Mouse (Mus musculus): ENCODE measurements around the gene Lpgat1. TPM values are rescaled to one million over a fixed set of nuclear protein-coding genes. Genes with fewer than 3 reads are reported as not detected.

Lpgat1 gene
- polyA plus RNA-seq (2012; rRNA removed) = 17.6 and 20.8 TPM in 2 replicates

DNA sequence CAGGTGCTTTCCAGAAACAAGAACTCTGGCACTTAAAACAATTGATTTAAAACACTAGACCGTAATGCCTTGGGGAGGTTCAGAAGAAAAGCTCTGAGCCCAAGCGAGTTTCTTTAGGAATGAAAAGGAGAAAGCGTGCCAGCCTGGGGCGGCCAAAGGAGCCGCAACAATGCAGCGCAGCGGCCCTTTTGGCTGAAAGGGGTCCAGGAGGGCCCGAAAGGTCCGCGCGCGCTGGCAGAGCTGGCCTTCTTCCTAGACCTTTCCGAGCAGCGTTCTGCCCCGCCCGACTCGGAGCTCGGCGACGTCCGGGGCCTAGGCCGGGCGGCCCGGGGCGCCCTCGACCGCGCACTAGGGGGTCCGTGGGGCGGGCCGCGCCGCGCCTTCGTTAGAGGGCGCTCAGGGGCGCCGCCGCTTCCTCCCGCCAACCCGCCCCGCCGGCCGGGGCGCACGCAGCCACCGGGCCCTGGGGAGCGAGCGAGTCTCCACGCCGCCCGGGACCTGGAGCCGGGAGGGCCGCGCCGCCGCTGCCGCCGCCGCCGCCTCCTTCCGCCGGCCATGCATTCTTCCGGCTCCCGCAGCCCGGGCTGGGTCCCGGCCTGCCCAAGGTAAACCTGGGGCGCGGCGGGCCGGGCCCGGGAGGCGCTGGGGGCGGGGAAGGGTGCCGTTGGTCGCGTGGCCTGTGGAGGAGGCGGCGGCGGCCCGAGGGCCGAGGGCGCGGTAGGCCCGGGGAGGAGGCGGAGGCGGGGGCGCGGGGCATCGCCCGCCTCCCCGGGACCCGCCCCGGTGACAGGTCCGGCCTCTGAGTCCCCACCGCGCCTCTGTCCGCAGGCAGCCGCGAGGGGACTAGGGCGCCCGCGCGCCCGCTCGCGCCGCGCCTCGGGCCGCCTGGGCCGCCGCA lies at the start of gene Lpgat1:
TSS of gene Lpgat1 (plus strand) at position 234 of the 898 bp plus-strand sequence.
- WGBS = under 1% methylated on average over 74 of the region's 113 CpGs
- peak within 1 kb of the TSS; percentile 90 for H3K4me3 ChIP-seq (ENCODE audit: insufficient read depth, low read depth, low read length)
- H3K27me3 ChIP-seq (replicated peaks; ENCODE audit: control insufficient read depth, insufficient read depth, low read length) = no peaks in the 10 kb centered on the region
- DNase-seq = peak; percentile 93
- TF ChIP-seq POLR2A (IDR thresholded peaks at IDR 0.05; ENCODE audit: low read depth, low read length) (no peak), CTCF (conservative IDR thresholded peaks at IDR 0.05; ENCODE audit: insufficient read depth, insufficient read length, low read depth, low read length) (no peak)
- no peaks in the 10 kb centered on the region; the same call in 1 of the 2 replicates for H3K36me3 ChIP-seq (ENCODE audit: control insufficient read depth, insufficient read depth, low read length)
- peaks cover 9% of the 10 kb centered on the region; the same call in 1 of the 2 replicates for H3K4me1 ChIP-seq (ENCODE audit: control insufficient read depth, insufficient read depth, low read length)
- H3K27ac ChIP-seq (ENCODE audit: insufficient read depth, low read depth, low read length) = peak within 1 kb of the TSS; percentile 97

DNA sequence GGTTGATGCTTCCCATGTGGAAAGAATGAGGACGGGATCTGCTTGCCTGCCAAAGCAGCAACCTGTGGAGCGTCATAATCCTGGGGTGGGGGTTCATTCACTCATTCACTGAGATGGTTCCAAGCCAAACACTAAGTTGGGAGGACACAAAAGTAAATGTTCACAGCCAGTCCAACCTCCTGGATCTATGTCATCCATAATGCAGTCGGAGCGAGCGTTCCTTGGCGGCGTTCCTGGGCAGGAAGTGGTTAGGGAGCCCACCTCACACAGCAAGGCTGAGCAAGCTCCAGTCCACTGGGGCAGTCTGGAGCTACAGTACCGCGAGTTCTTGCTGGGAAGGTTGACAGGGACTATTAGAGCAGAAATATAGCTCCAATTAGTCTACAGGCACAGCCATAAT lies 49.6 kb upstream of the Lpgat1 start:
- 58% methylated on average over 9 of the region's 9 CpGs for WGBS
- H3K4me1 ChIP-seq (ENCODE audit: control insufficient read depth, insufficient read depth, low read length) = peaks cover 3% of the 10 kb centered on the region; the same call in 1 of the 2 replicates
- DNase-seq = no peak
- TF ChIP-seq CTCF (conservative IDR thresholded peaks at IDR 0.05; ENCODE audit: insufficient read depth, insufficient read length, low read depth, low read length) (no peak), POLR2A (IDR thresholded peaks at IDR 0.05; ENCODE audit: low read depth, low read length) (no peak)
- H3K4me3 ChIP-seq (ENCODE audit: insufficient read depth, low read depth, low read length) = no peak overlapping the region
- no peaks in the 10 kb centered on the region for H3K27me3 ChIP-seq (replicated peaks; ENCODE audit: control insufficient read depth, insufficient read depth, low read length)
- H3K27ac ChIP-seq (ENCODE audit: insufficient read depth, low read depth, low read length) = no peak overlapping the region
- no peaks in the 10 kb centered on the region for H3K36me3 ChIP-seq (ENCODE audit: control insufficient read depth, insufficient read depth, low read length)

DNA sequence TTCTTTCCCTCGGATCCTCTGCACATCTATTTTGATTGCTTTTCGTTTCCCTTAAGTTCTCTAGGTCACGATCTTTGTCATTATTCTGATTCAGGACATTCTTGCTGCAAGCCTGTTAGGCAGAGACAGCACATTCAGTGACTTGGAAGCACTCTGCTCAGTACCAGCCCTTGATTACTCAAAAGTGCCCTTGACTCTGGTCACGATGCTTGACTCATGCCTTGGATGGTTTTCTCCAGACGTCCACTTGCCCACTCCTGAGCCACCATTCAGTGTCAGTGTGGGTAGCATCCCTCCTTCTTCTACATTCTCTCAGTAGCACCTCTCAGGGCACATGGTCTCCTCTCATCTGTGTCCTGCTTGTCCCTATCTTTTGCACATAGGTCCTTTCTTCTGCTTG lies 43.6 kb upstream of the Lpgat1 start:
- H3K4me1 ChIP-seq (ENCODE audit: control insufficient read depth, insufficient read depth, low read length) = no peaks in the 10 kb centered on the region
- no peak overlapping the region for H3K4me3 ChIP-seq (ENCODE audit: insufficient read depth, low read depth, low read length)
- H3K27ac ChIP-seq (ENCODE audit: insufficient read depth, low read depth, low read length) = no peak overlapping the region
- DNase-seq = no peak
- 79% methylated on average over 5 of the region's 5 CpGs for WGBS
- no peaks in the 10 kb centered on the region for H3K36me3 ChIP-seq (ENCODE audit: control insufficient read depth, insufficient read depth, low read length)
- H3K27me3 ChIP-seq (replicated peaks; ENCODE audit: control insufficient read depth, insufficient read depth, low read length) = no peaks in the 10 kb centered on the region
- TF ChIP-seq POLR2A (IDR thresholded peaks at IDR 0.05; ENCODE audit: low read depth, low read length) (no peak), CTCF (conservative IDR thresholded peaks at IDR 0.05; ENCODE audit: insufficient read depth, insufficient read length, low read depth, low read length) (no peak)

DNA sequence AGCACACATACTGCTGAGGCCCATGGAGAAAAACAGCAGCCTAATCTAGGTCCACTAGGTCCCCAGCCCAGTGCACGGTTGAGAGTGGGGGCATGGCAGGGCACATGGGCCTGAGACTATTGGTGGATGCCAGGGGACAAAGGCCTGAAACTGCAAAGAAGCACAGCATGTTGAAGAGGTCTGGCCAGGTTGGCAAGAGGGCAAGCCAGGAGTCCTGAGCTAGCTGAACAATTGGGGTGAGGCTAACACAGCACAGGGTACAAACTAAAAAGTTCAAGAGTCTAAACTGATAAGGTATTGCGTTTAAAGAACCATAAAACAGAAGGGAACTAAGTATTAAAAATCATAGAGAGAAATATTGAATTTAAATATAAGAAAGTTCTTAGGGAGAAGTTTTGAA lies 36.0 kb upstream of the Lpgat1 start:
- no peak overlapping the region for H3K27ac ChIP-seq (ENCODE audit: insufficient read depth, low read depth, low read length)
- WGBS = 62% methylated on average over 2 of the region's 2 CpGs
- H3K4me3 ChIP-seq (ENCODE audit: insufficient read depth, low read depth, low read length) = no peak overlapping the region
- no peak for DNase-seq
- TF ChIP-seq POLR2A (IDR thresholded peaks at IDR 0.05; ENCODE audit: low read depth, low read length) = no peak
- no peak for TF ChIP-seq CTCF (conservative IDR thresholded peaks at IDR 0.05; ENCODE audit: insufficient read depth, insufficient read length, low read depth, low read length)
- H3K36me3 ChIP-seq (ENCODE audit: control insufficient read depth, insufficient read depth, low read length) = no peaks in the 10 kb centered on the region
- no peaks in the 10 kb centered on the region for H3K4me1 ChIP-seq (ENCODE audit: control insufficient read depth, insufficient read depth, low read length)
- no peaks in the 10 kb centered on the region for H3K27me3 ChIP-seq (replicated peaks; ENCODE audit: control insufficient read depth, insufficient read depth, low read length)

DNA sequence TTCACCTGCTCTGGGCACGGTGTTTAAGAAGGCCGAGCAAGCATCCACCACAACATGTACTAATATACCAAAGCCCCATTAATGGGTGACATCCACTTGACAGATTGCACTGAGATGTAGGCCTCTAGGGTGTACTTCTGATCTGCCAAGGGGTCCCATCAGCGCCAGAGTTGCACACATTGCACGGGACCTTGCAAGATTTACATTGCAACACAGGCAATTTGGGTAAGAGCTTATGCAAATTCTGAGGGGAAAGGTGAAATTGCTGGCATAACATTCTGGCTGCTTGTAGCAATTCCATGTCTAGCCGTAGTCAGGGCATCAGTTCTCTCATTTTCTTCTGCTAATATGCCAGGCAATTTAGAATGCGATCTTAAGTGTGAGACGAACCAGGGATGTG lies 30.1 kb upstream of the Lpgat1 start:
- WGBS = 72% methylated on average over 7 of the region's 7 CpGs
- peak; percentile 7 for DNase-seq

DNA sequence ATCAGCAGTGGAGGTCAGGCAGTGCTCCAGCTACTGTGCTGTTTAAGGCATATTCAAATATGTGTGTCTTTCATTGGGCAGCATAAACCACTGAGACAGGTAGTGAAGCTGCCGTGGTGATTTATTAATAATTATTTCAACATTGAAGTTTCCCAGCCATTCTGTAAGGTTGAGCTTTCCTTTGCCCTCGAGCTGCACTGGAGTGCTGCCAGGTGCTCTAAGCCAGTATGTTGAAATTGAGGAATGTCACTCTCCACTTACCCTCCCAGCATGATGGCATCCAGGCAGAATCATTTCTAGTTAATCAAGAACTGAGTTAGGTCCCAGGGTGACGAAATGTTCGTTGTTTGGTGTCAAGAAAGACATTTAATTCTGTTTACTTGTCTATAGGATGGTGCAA lies 24.4 kb upstream of the Lpgat1 start:
- Histone ChIP-seq H3K4me3 (ENCODE audit: insufficient read depth, low read depth, low read length) (no peak overlapping the region), H3K36me3 (ENCODE audit: control insufficient read depth, insufficient read depth, low read length) (no peaks in the 10 kb centered on the region), H3K4me1 (ENCODE audit: control insufficient read depth, insufficient read depth, low read length) (peaks cover 4% of the 10 kb centered on the region; the same call in 1 of the 2 replicates), H3K27ac (ENCODE audit: insufficient read depth, low read depth, low read length) (no peak overlapping the region), H3K27me3 (replicated peaks; ENCODE audit: control insufficient read depth, insufficient read depth, low read length) (no peaks in the 10 kb centered on the region; the same call in 1 of the 2 replicates)
- TF ChIP-seq POLR2A (IDR thresholded peaks at IDR 0.05; ENCODE audit: low read depth, low read length) (no peak), CTCF (conservative IDR thresholded peaks at IDR 0.05; ENCODE audit: insufficient read depth, insufficient read length, low read depth, low read length) (no peak)
- 17% methylated on average over 4 of the region's 4 CpGs for WGBS
- DNase-seq = peak; percentile 83

More for the DNA sequence above, 30.1 kb upstream of the Lpgat1 start:
- TF ChIP-seq CTCF (conservative IDR thresholded peaks at IDR 0.05; ENCODE audit: insufficient read depth, insufficient read length, low read depth, low read length) = no peak
- TF ChIP-seq POLR2A (IDR thresholded peaks at IDR 0.05; ENCODE audit: low read depth, low read length) = no peak
- Histone ChIP-seq H3K4me3 (ENCODE audit: insufficient read depth, low read depth, low read length) (no peak overlapping the region), H3K36me3 (ENCODE audit: control insufficient read depth, insufficient read depth, low read length) (no peaks in the 10 kb centered on the region), H3K4me1 (ENCODE audit: control insufficient read depth, insufficient read depth, low read length) (no peaks in the 10 kb centered on the region), H3K27ac (ENCODE audit: insufficient read depth, low read depth, low read length) (no peak overlapping the region), H3K27me3 (replicated peaks; ENCODE audit: control insufficient read depth, insufficient read depth, low read length) (no peaks in the 10 kb centered on the region; the same call in 1 of the 2 replicates)

DNA sequence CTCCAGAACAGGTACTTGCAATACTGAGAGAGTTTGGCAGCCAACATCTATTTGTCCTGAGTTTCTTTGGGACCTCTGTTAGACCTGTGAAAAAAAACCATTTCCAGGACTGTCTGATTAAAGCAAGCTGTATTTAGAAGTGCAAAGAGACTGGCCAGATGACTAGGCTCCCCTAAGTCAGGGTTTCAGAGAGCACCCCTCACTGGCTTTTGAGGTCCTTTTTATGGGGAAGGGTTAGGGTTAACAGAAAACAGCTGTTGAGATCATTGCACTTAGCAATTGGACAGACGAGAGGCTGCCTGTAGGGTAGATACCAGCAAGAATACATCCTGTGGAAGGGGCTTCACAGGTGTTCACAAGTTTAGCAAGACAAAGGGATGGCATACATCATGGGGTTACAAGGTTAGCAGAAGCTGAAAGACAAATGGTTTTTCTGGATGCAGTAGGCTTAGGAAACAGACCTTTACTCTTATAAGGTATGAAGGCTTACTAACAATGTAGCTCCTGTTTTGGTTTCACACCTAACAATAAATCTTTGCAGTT lies 19.3 kb upstream of the Lpgat1 start:
- Histone ChIP-seq H3K4me1 (ENCODE audit: control insufficient read depth, insufficient read depth, low read length) (no peaks in the 10 kb centered on the region), H3K27me3 (replicated peaks; ENCODE audit: control insufficient read depth, insufficient read depth, low read length) (no peaks in the 10 kb centered on the region), H3K4me3 (ENCODE audit: insufficient read depth, low read depth, low read length) (no peak overlapping the region), H3K27ac (ENCODE audit: insufficient read depth, low read depth, low read length) (no peak overlapping the region), H3K36me3 (ENCODE audit: control insufficient read depth, insufficient read depth, low read length) (no peaks in the 10 kb centered on the region)
- 59% methylated on average over 1 of the region's 1 CpGs for WGBS
- TF ChIP-seq CTCF (conservative IDR thresholded peaks at IDR 0.05; ENCODE audit: insufficient read depth, insufficient read length, low read depth, low read length) (no peak), POLR2A (IDR thresholded peaks at IDR 0.05; ENCODE audit: low read depth, low read length) (no peak)
- DNase-seq = no peak
